9 mouse cellular contexts compared by ENCODE assay signal in genomic region chr9:70048751-70049415, GRCm38 (mm10). TPM values are rescaled to one million over a fixed set of nuclear protein-coding genes. Genes with fewer than 3 reads are reported as not detected.
DNase-seq lines count a peak whose midpoint lies in the region; ATAC-seq and TF ChIP-seq lines count a peak whose summit lies in the region.
"Had no signal": no experiment of that assay in that cellular context is flagged by ENCODE, and none has a peak within 500 bp of the region (broad histone marks: within the 10 kb centered on the region; RNA-seq: fewer than 3 reads in every experiment).

No protein-coding gene starts in this region.

- H3K27me3 ChIP-seq in E14TG2a.4 (ENCODE audit: insufficient read depth, low read length), result no peaks in the 10 kb centered on the region
- H3K27me3 ChIP-seq in limb, embryonic 10.5 days (ENCODE audit: low read depth, poor library complexity, severe bottlenecking), result no peaks in the 10 kb centered on the region
- no peaks in the 10 kb centered on the region for H3K27me3 ChIP-seq in forebrain, embryonic 12.5 days

- peak overlapping the region; percentile 61 for H3K4me3 ChIP-seq in E14TG2a.4 (replicated peaks; ENCODE audit: low read length)
- no peak overlapping the region for H3K4me3 ChIP-seq in limb, embryonic 10.5 days
- no peak overlapping the region for H3K4me3 ChIP-seq in forebrain, embryonic 12.5 days (replicated peaks)

- H3K9me3 ChIP-seq in E14TG2a.4 (ENCODE audit: low read length), result no peaks in the 10 kb centered on the region
- no peaks in the 10 kb centered on the region for H3K9me3 ChIP-seq in limb, embryonic 10.5 days (replicated peaks)
- H3K9me3 ChIP-seq in forebrain, embryonic 12.5 days, result no peaks in the 10 kb centered on the region

- H3K4me1 ChIP-seq in E14TG2a.4 (replicated peaks; ENCODE audit: low read depth, low read length), result peaks cover 58% of the 10 kb centered on the region
- H3K4me1 ChIP-seq in limb, embryonic 10.5 days, result peaks cover 28% of the 10 kb centered on the region
- H3K4me1 ChIP-seq in forebrain, embryonic 12.5 days, result peaks cover 11% of the 10 kb centered on the region

- TF ChIP-seq CTCF in E14TG2a.4 (conservative IDR thresholded peaks at IDR 0.05; ENCODE audit: low read length), result no peak

- peak overlapping the region; percentile 56 for H3K27ac ChIP-seq in limb, embryonic 10.5 days
- no peak overlapping the region for H3K27ac ChIP-seq in forebrain, embryonic 12.5 days

- H3K9ac ChIP-seq in forebrain, embryonic 12.5 days, result no peak overlapping the region

- no peaks in the 10 kb centered on the region for H3K36me3 ChIP-seq in E14TG2a.4 (ENCODE audit: insufficient read depth, low read length)
- no peaks in the 10 kb centered on the region for H3K36me3 ChIP-seq in limb, embryonic 10.5 days
- no peaks in the 10 kb centered on the region for H3K36me3 ChIP-seq in forebrain, embryonic 12.5 days (replicated peaks)

- ATAC-seq in forebrain, embryonic 12.5 days (ENCODE audit: low FRiP score), result no peak

- 52% methylated on average over 6 of the region's 6 CpGs for WGBS in limb, embryonic 10.5 days
- WGBS in forebrain, embryonic 12.5 days, result 49% methylated on average over 6 of the region's 6 CpGs

- no peak overlapping the region for H3K4me2 ChIP-seq in forebrain, embryonic 12.5 days

- DNase-seq in NIH3T3 (ENCODE audit: low read depth), result peak; percentile 82
- DNase-seq in heart, adult 9 months (ENCODE audit: low spot score in 2 of 2), result peak; percentile 74 to 83
- no peak for DNase-seq in limb, embryonic 10.5 days (ENCODE audit: low spot score)
- DNase-seq in right cerebral cortex, postnatal 4 days, result no peak
- no peak for DNase-seq in retina, embryonic 14.5 days (ENCODE audit: low spot score)
- DNase-seq in MN1 (ENCODE audit: low spot score), result no peak

RNA-seq across cellular contexts. Expression of gene Gcnt3, which starts 11.0 kb away (rescaled TPM):
- polyA plus RNA-seq in limb, embryonic 10.5 days (2016; fragmentation: Nextera tagmentation; extraction: Ambion mirVana), result not detected in 2 replicates
- not detected in 2 replicates for polyA plus RNA-seq in forebrain, embryonic 12.5 days (2016; fragmentation: Nextera tagmentation; extraction: Ambion mirVana)
- polyA plus RNA-seq: spleen, adult 2 months had no signal

RNA-seq across cellular contexts. Expression of gene Gtf2a2, which starts 36.5 kb away (rescaled TPM):
- polyA plus RNA-seq in limb, embryonic 10.5 days (2016; fragmentation: Nextera tagmentation; extraction: Ambion mirVana), result 196 and 200 TPM in 2 replicates
- polyA plus RNA-seq in forebrain, embryonic 12.5 days (2016; fragmentation: Nextera tagmentation; extraction: Ambion mirVana), result 203 and 211 TPM in 2 replicates

RNA-seq across cellular contexts. Expression of gene Bnip2, which starts 59.6 kb away (rescaled TPM):
- polyA plus RNA-seq in limb, embryonic 10.5 days (2016; fragmentation: Nextera tagmentation; extraction: Ambion mirVana), result 96.3 and 109 TPM in 2 replicates
- polyA plus RNA-seq in forebrain, embryonic 12.5 days (2016; fragmentation: Nextera tagmentation; extraction: Ambion mirVana), result 115 and 119 TPM in 2 replicates

Comparison
In these comparisons a context has a peak if more than half of its experiments do, and no peak if none do; other contexts are left out.
1. DNase-seq: peak in NIH3T3 (single experiment) and heart, adult 9 months (2 of 2); none in limb, embryonic 10.5 days (single experiment), right cerebral cortex, postnatal 4 days (single experiment), retina, embryonic 14.5 days (single experiment) and MN1 (single experiment).